Mouse (Mus musculus) forebrain, embryonic 13.5 days (tissue): ENCODE measurements at regions not wholly inside any gene's neighbourhood (a gene's known extent, or its start where the extent isn't known, plus 50 kb on each side); places are given as distances from the start of the nearest gene placed in this dataset.
"Not testable (repeated sequence)": the region's sequence is repeated elsewhere in the genome, so short reads cannot be mapped to it uniquely, and the experiment has no call there.

Experiments
- ATAC-seq: fragments of 200-750 bp; cut with Nextera tagmentation; 2 replicates; pipeline ENCODE4 v1.8.0; 2017
- H3K27ac ChIP-seq: fragments of 300-500 bp; sonication (generic); 2 replicates; pipeline ENCODE4 v1.5.1; 2015; ENCODE audit warnings: inconsistent platforms, mild to moderate bottlenecking, moderate library complexity
- H3K27me3 ChIP-seq: fragments of 300-500 bp; sonication (generic); 2 replicates; pipeline ENCODE4 v1.6.1; 2015; ENCODE audit warnings: mild to moderate bottlenecking, inconsistent platforms
- H3K36me3 ChIP-seq: fragments of 300-500 bp; sonication (generic); 2 replicates; pipeline ENCODE4 v1.6.1; 2015; ENCODE audit warnings: mild to moderate bottlenecking, inconsistent platforms; ENCODE audit not compliant: poor library complexity, severe bottlenecking
- H3K4me1 ChIP-seq: fragments of 300-500 bp; sonication (generic); 2 replicates; pipeline ENCODE4 v1.6.1; 2015; ENCODE audit warnings: inconsistent platforms
- H3K4me2 ChIP-seq: fragments of 300-500 bp; sonication (generic); 2 replicates; pipeline ENCODE4 v1.6.1; 2015; ENCODE audit warnings: inconsistent platforms, mild to moderate bottlenecking, moderate library complexity
- H3K4me3 ChIP-seq: fragments of 300-500 bp; sonication (generic); 2 replicates; pipeline ENCODE4 v1.5.1; 2015; ENCODE audit warnings: mild to moderate bottlenecking, inconsistent platforms
- H3K9ac ChIP-seq: fragments of 300-500 bp; sonication (generic); 2 replicates; pipeline ENCODE4 v1.6.1; 2015; ENCODE audit warnings: mild to moderate bottlenecking, inconsistent platforms
- H3K9me3 ChIP-seq: fragments of 300-500 bp; sonication (generic); replicated peaks from 2 replicates; pipeline ENCODE4 v1.6.1; 2016; ENCODE audit warnings: inconsistent platforms
- WGBS: fragments of 180-500 bp; shearing (Covaris S2); methylation state at CpG from one replicate; pipeline ENCODE4 v1.1.7; 2015; 5-methylcytosine and 5-hydroxymethylcytosine counted together

DNA sequence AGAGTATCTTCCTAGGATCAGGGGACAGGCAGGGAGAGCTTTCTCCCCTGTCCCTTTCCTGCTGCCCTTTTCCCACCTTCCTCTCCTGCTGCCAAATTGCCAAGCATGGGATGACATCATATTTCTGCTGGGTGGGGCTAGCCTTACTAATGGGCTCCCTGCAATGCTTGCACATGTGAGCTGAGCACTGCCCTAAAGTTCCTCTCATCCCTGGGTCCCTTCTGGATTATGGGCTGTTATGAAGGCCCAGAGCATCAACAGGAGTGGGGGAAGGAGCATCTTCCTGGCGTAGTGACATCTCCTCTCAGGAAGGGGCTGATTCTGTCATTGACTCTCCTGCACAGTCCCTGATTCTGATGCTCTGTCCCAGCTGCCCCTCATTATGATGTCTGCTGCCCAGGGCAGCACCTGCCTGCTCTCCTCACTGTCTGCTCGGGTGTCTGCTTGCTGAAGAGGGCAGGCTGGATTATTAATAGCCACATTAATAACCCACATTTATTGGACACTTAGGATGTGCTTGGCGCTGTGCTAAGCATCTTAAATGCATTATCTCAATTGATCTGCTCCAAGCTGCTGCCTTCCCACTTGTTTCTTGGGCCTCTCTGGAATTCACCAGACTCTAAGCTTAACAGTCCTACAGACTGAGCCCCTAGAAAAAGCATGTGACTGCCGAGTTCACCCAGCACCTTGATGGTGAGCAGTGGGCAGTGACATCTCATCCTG is 219.1 kb downstream of the Tpra1 start:
- H3K4me2 ChIP-seq, result no peak overlapping the region
- H3K9me3 ChIP-seq, result no peaks in the 10 kb centered on the region
- WGBS, result 72% methylated on average over 4 of the region's 4 CpGs
- H3K9ac ChIP-seq, result no peak overlapping the region
- H3K27ac ChIP-seq, result no peak overlapping the region
- H3K4me1 ChIP-seq, result no peaks in the 10 kb centered on the region
- no peak overlapping the region for H3K4me3 ChIP-seq
- no peaks in the 10 kb centered on the region for H3K27me3 ChIP-seq
- no peaks in the 10 kb centered on the region for H3K36me3 ChIP-seq
- no peak for ATAC-seq

DNA sequence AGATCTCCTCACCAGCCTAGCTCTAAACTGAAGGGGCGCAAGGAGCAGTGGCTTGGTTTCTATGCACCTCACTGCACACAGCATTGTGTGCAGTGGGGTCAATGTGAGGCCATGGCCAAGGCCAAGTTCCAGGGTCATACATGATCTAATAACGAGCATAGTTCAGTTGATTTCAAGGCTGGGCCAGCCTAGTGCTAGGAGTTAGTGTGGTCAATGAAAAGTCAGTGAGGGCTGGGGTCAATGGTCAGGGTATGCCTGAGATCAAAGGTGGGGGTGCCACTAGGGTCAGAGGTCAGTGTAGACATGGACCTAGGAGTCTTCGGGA is 219.7 kb downstream of the Tpra1 start:
- H3K36me3 ChIP-seq, result no peaks in the 10 kb centered on the region
- H3K27ac ChIP-seq, result no peak overlapping the region
- H3K4me1 ChIP-seq, result no peaks in the 10 kb centered on the region
- no peak overlapping the region for H3K4me2 ChIP-seq
- ATAC-seq, result no peak
- no peak overlapping the region for H3K9ac ChIP-seq
- no peaks in the 10 kb centered on the region for H3K9me3 ChIP-seq
- WGBS, result 76% methylated on average over 3 of the region's 3 CpGs
- H3K4me3 ChIP-seq, result no peak overlapping the region
- H3K27me3 ChIP-seq, result no peaks in the 10 kb centered on the region

DNA sequence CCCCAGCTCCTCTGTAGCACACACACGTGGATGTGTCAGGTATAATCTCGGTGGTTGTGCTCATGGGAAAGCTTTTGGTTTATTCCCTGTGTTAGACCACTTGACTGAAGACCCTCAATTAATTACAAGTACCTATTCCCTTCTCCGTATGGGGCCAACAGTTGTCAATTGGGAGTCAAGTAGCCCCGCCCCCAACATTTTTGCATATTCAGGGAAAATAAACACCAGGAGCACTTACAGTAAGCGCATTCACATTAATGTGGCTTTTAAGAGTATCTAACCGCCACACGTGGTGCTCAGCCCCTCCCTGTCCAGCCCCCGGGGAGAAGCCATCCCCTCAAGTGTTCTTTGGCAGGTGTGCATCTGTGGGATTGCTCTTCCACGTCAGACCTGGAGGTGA is 223.9 kb downstream of the Tpra1 start:
- H3K27me3 ChIP-seq, result no peaks in the 10 kb centered on the region; the same call in 1 of the 2 replicates
- no peaks in the 10 kb centered on the region for H3K4me1 ChIP-seq
- WGBS, result 62% methylated on average over 9 of the region's 9 CpGs
- H3K27ac ChIP-seq, result no peak overlapping the region
- H3K4me3 ChIP-seq, result no peak overlapping the region
- H3K9me3 ChIP-seq, result no peaks in the 10 kb centered on the region
- H3K36me3 ChIP-seq, result no peaks in the 10 kb centered on the region
- H3K4me2 ChIP-seq, result no peak overlapping the region
- no peak overlapping the region for H3K9ac ChIP-seq
- no peak for ATAC-seq

DNA sequence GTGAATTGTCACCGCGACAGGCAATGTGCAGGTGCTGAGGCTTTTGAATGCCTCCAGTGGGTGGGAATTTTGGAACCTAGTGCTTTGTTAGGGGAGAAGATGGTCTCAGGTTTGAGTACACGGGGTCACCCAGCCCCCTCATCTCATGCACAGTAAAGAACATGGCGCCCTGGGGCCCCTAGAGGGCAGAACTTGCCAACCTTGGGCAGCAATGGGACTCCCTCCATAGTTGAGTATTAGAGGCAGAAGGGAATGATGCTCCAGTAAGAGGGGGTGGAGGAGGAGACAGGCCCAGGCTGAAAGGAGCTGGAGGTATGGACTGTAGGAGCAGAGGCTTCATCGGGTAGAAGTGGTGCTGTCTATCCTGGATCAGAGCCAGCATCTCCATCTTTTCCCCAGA is 226.1 kb downstream of the Tpra1 start:
- H3K36me3 ChIP-seq, ATAC-seq, H3K4me1 ChIP-seq, H3K9ac ChIP-seq, H3K9me3 ChIP-seq, H3K27ac ChIP-seq, H3K4me3 ChIP-seq, H3K4me2 ChIP-seq, H3K27me3 ChIP-seq: not testable (repeated sequence)
- 65% methylated on average over 5 of the region's 5 CpGs for WGBS

DNA sequence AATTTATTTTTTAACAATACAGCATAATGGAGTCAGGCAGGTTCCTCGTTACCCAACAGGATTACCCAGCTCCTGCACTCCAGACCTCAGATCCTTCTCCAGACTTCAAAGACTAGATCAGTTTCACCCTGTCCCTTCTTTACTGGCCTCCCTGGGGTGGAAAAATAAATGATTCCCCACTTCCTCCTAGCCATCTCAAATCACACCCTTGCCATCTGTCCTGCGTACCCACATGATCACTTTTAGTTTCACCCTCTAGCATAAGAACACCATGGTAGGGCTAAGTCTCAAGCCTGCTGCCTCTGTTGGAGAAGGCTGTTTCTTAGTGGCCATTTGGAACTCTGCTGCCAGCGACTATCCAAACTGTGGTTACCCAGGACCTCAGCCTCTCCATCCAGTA is 222.0 kb downstream of the Plxna1 start:
- Histone ChIP-seq H3K27ac (no peak overlapping the region), H3K27me3 (no peaks in the 10 kb centered on the region), H3K4me3 (no peak overlapping the region), H3K4me2 (no peak overlapping the region), H3K9ac (no peak overlapping the region), H3K36me3 (no peaks in the 10 kb centered on the region), H3K4me1 (no peaks in the 10 kb centered on the region), H3K9me3 (no peaks in the 10 kb centered on the region)
- ATAC-seq, result no peak
- WGBS, result 74% methylated on average over 3 of the region's 3 CpGs

DNA sequence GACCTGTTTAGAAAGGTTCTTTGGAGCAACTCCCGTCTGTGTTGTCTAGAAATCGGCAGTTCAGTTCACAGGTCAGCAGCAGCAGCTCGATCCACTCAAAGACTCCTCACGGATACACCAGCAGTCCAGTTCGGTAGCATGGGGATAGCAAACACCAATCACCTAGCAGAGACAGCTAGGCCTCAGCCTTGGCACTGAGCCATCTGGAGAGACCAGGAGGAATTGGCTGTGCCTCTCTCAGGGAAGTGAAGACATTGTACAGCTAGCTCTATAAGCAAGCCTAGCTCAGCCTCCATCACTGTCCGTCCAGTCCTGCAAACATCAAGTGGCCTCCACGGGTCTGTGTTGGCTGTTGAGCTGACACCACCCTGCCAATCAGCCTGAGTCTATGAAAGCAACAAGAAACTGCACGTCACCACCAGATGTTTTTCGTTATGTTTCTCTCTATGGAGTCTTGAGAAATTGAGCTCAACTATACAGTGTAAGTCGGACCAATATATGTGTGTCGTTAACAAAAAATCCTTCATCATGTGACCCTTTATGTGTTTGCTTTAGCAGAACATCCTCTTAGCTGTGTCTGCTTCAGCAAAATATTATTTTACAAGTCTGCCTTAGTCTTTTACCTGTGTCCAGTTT is 209.3 kb downstream of the Plxna1 start:
- H3K27me3 ChIP-seq, result no peaks in the 10 kb centered on the region
- H3K9ac ChIP-seq, result no peak overlapping the region
- no peak overlapping the region for H3K27ac ChIP-seq
- H3K4me1 ChIP-seq, result no peaks in the 10 kb centered on the region
- H3K36me3 ChIP-seq, result no peaks in the 10 kb centered on the region
- H3K4me3 ChIP-seq, result no peak overlapping the region
- ATAC-seq, result no peak
- no peaks in the 10 kb centered on the region for H3K9me3 ChIP-seq
- H3K4me2 ChIP-seq, result no peak overlapping the region
- WGBS, result 85% methylated on average over 11 of the region's 11 CpGs

DNA sequence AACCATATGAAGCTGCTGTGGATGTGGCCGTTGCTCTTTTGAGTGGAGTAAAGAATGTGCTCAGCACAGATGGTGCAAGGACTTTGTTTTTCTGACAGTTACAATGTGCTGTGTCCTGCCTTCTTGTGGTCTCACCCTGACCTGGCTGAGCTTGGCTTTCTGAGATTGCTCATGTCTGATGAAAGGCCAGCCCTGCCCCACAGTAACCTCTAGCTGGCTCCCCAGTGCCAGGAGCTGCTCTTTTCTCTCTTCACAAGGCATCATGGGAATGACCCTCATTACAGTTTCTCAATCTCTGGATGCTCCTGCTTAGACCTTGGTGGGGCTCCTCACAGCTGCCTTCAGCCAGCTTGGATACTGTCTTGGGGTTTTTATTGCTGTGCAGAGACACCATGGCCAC is 204.9 kb downstream of the Plxna1 start:
- Histone ChIP-seq H3K36me3 (no peaks in the 10 kb centered on the region), H3K27me3 (no peaks in the 10 kb centered on the region), H3K9ac (no peak overlapping the region), H3K27ac (no peak overlapping the region), H3K4me2 (no peak overlapping the region), H3K4me1 (peaks cover 6% of the 10 kb centered on the region), H3K4me3 (no peak overlapping the region), H3K9me3 (no peaks in the 10 kb centered on the region)
- ATAC-seq, result no peak
- WGBS, result 73% methylated on average over 1 of the region's 1 CpGs

DNA sequence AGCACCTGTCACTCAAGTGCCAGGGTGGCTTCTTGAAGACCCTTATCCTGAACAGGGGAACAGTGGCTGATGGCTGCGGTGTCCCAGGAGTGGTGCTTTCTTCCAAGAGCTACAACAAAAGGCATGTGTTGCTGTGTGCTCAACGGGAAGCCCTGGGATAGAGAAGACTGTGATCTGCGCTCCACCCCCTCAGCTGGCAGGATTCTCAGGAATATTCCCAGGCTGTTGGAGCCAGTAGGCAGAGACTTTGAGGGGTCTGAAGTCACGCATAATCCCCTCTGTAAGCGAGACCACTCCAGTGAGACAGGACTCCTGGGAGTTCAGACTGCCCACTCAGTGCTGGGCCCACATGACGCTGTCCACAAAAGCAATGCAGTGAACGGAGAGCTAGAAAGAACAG is 202.4 kb downstream of the Plxna1 start:
- H3K4me2 ChIP-seq, result no peak overlapping the region
- no peak overlapping the region for H3K9ac ChIP-seq
- peaks cover 6% of the 10 kb centered on the region for H3K4me1 ChIP-seq
- no peaks in the 10 kb centered on the region for H3K27me3 ChIP-seq
- WGBS, result 25% methylated on average over 7 of the region's 7 CpGs
- no peak for ATAC-seq
- no peaks in the 10 kb centered on the region for H3K36me3 ChIP-seq
- no peaks in the 10 kb centered on the region for H3K9me3 ChIP-seq
- H3K4me3 ChIP-seq, result no peak overlapping the region
- no peak overlapping the region for H3K27ac ChIP-seq

DNA sequence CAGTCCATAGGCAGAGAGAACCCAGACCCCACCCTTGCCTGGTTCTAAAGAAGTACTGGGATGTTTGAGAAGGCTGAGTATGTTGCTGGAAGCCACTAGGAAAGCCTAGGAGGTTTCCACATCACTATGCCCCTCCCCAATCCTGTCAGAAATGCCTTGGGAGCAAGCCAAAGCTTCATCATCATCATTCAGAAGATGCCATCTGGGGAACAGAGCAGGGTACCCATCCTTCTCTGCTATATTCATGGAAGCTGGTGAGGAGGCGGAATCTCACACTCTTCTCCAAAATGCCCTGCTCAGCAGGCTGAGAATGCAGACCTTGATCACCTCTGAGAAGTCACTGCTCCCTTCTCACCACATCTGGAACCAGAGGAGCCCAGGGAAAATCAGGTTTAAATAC is 200.7 kb downstream of the Plxna1 start:
- WGBS, result 91% methylated on average over 1 of the region's 1 CpGs
- Histone ChIP-seq H3K27ac (no peak overlapping the region), H3K9ac (no peak overlapping the region), H3K4me3 (no peak overlapping the region), H3K9me3 (no peaks in the 10 kb centered on the region), H3K4me1 (peaks cover 6% of the 10 kb centered on the region), H3K4me2 (no peak overlapping the region), H3K36me3 (no peaks in the 10 kb centered on the region), H3K27me3 (no peaks in the 10 kb centered on the region)
- no peak for ATAC-seq

DNA sequence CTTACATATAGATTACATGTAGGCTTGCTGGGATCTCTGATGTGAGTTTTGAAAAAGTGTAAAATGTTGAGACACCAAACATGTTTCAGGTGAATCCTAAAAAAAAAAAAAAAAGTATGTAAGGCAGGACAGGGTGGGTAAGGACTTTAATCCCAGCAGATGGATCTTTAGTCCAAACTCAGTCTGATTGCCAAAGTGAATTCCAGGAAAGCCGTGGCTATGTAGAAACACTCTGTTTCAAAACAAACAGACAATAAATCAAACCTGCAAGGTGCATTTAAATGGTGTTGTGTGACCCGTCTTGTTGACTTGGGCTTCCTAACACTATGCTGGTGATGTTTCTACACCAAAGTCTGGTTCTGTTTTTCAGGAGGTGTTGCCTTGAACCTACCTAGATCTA is 192.9 kb downstream of the Plxna1 start:
- no peak for ATAC-seq
- Histone ChIP-seq H3K36me3 (no peaks in the 10 kb centered on the region), H3K4me1 (no peaks in the 10 kb centered on the region), H3K4me3 (no peak overlapping the region), H3K9ac (no peak overlapping the region), H3K27ac (no peak overlapping the region), H3K9me3 (no peaks in the 10 kb centered on the region), H3K4me2 (no peak overlapping the region), H3K27me3 (no peaks in the 10 kb centered on the region)
- 86% methylated on average over 2 of the region's 2 CpGs for WGBS

DNA sequence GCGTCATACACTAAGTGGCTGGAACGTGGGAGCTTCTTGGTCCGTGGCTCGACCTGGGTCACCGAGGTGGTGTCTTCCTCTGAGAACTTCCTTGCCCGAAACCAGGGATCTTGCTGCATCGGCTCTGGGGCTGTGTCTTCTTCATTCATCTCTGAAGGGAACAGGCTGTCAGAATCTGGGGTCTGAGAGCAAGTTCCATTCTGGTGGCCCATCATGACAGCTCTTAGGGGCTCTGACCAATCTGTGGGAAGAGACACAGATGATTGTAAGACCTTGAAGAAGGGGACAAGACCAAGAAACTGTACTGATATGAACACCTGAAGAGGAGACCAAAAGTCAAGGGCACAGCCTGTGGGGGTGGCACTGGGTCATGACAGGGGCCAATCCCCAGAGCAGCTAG is 177.5 kb downstream of the Plxna1 start:
- H3K27me3 ChIP-seq, H3K4me2 ChIP-seq, H3K27ac ChIP-seq, H3K36me3 ChIP-seq, H3K4me3 ChIP-seq, H3K4me1 ChIP-seq, H3K9ac ChIP-seq, ATAC-seq, H3K9me3 ChIP-seq: not testable (repeated sequence)
- 100% methylated on average over 2 of the region's 7 CpGs for WGBS

DNA sequence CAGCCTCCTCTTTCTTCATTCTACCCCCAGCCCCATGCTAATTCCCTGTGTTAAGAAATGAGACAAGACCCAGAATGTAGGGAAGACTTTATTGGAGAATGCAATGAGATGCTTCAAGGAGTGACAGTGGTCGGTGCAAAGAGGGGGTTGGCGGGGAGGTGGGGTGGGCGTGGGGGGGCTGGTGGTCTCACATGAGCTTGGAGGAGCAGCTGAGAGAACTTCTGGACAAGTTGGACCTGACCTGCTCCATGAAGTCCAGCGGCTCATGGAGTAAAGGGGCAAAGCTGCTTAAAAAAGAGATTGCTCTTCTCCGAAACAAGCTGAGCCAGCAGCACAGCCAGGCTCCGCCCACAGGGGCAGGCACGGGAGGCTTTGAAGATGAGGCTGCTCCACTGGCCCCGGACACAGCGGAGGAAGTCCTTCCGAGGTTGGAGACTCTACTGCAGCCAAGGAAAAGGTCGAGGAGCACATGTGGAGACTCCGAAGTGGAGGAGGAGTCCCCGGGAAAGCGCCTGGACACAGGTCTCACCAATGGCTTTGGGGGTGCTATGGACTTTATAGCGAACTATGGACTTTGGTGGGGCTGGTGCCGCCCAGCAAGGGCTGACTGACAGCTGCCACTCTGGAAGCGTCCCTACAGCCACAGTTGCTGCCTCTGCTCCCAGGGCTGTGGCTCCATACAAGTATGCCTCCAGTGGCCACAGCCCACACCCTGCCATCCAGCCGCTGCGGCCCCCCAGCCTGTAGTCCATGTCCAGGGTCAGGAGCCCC is 161.7 kb downstream of the Plxna1 start:
- ATAC-seq, H3K36me3 ChIP-seq, H3K9ac ChIP-seq, H3K27me3 ChIP-seq, H3K9me3 ChIP-seq, H3K27ac ChIP-seq, H3K4me1 ChIP-seq: not testable (repeated sequence)
- Histone ChIP-seq H3K4me3 (peak overlapping the region; percentile 18; the same call in 1 of the 2 replicates), H3K4me2 (peak overlapping the region; percentile 47)
- 9% methylated on average over 19 of the region's 19 CpGs for WGBS
